Mouse (Mus musculus): ENCODE data around the gene Irs2. TPM values are rescaled to one million over a fixed set of nuclear protein-coding genes. Genes with fewer than 3 reads are reported as not detected.

Irs2 gene
- total and polyA plus RNA-seq, 2 experiments from 2014 or later: 1.6 to 39.3 TPM

- Histone ChIP-seq H3K27me3 (ENCODE audit: control insufficient read depth, insufficient read depth, low read length) (no peaks in the 10 kb centered on the region), H3K27ac (ENCODE audit: low read depth) (no peak overlapping the region), H3K9me3 (replicated peaks; ENCODE audit: control insufficient read depth, low read length) (no peaks in the 10 kb centered on the region), H3K4me2 (ENCODE audit: low read depth, low read length) (no peak overlapping the region), H3K4me3 (ENCODE audit: low read depth, low read length) (no peak overlapping the region), H3K4me1 (ENCODE audit: control insufficient read depth, insufficient read depth) (peaks cover 26% of the 10 kb centered on the region; the same call in 1 of the 2 replicates), H3K9ac (replicated peaks; ENCODE audit: low read depth, low read length) (no peak overlapping the region), H3K36me3 (replicated peaks; ENCODE audit: control insufficient read depth, insufficient read depth, low read length) (peaks cover 4% of the 10 kb centered on the region; the same call in 1 of the 2 replicates)
- TF ChIP-seq EP300 (IDR thresholded peaks at IDR 0.05; ENCODE audit: low read depth): no peak
- WGBS: 79% methylated on average over 8 of the region's 8 CpGs
- ATAC-seq (ENCODE audit: insufficient read depth, low read depth) (no peak), DNase-seq (ENCODE audit: low spot score) (no peak)
These were observed 16.2 kb downstream of the Irs2 start for GRCm38 (mm10) chr8:10992081-10992480.

GRCm38 (mm10) chr8:10991323-10991722 is 16.9 kb downstream of the Irs2 start:
- peaks cover 9% of the 10 kb centered on the region for H3K36me3 ChIP-seq (replicated peaks; ENCODE audit: control insufficient read depth, insufficient read depth, low read length)
- H3K27me3 ChIP-seq (ENCODE audit: control insufficient read depth, insufficient read depth, low read length): no peaks in the 10 kb centered on the region
- TF ChIP-seq EP300 (IDR thresholded peaks at IDR 0.05; ENCODE audit: low read depth) (no peak), CTCF (IDR thresholded peaks at IDR 0.05; ENCODE audit: low read depth) (no peak)
- H3K9me3 ChIP-seq (replicated peaks; ENCODE audit: control insufficient read depth, low read length): no peaks in the 10 kb centered on the region
- H3K4me3 ChIP-seq (ENCODE audit: low read depth, low read length): no peak overlapping the region
- H3K9ac ChIP-seq (replicated peaks; ENCODE audit: low read depth, low read length): no peak overlapping the region
- H3K4me1 ChIP-seq (ENCODE audit: control insufficient read depth, insufficient read depth): peaks cover 21% of the 10 kb centered on the region; the same call in 1 of the 2 replicates
- DNase-seq (ENCODE audit: low spot score) (no peak), ATAC-seq (ENCODE audit: insufficient read depth, low read depth) (no peak)
- H3K4me2 ChIP-seq (ENCODE audit: low read depth, low read length): no peak overlapping the region
- 78% methylated on average over 2 of the region's 2 CpGs for WGBS
- H3K27ac ChIP-seq (ENCODE audit: low read depth): no peak overlapping the region

- ATAC-seq (ENCODE audit: insufficient read depth, low read depth) (no peak), DNase-seq (ENCODE audit: low spot score) (no peak)
- no peak overlapping the region for H3K4me2 ChIP-seq (ENCODE audit: low read depth, low read length)
- WGBS: 48% methylated on average over 10 of the region's 10 CpGs
- TF ChIP-seq CTCF (IDR thresholded peaks at IDR 0.05; ENCODE audit: low read depth): no peak
- no peak for TF ChIP-seq EP300 (IDR thresholded peaks at IDR 0.05; ENCODE audit: low read depth)
- no peak overlapping the region for H3K27ac ChIP-seq (ENCODE audit: low read depth)
- H3K9ac ChIP-seq (replicated peaks; ENCODE audit: low read depth, low read length): no peak overlapping the region
- H3K36me3 ChIP-seq (replicated peaks; ENCODE audit: control insufficient read depth, insufficient read depth, low read length): peaks cover 16% of the 10 kb centered on the region
- no peaks in the 10 kb centered on the region for H3K27me3 ChIP-seq (ENCODE audit: control insufficient read depth, insufficient read depth, low read length)
- H3K4me3 ChIP-seq (ENCODE audit: low read depth, low read length): no peak overlapping the region
- H3K9me3 ChIP-seq (replicated peaks; ENCODE audit: control insufficient read depth, low read length): no peaks in the 10 kb centered on the region
- H3K4me1 ChIP-seq (ENCODE audit: control insufficient read depth, insufficient read depth): peaks cover 15% of the 10 kb centered on the region; the same call in 1 of the 2 replicates
These were observed 17.7 kb downstream of the Irs2 start for GRCm38 (mm10) chr8:10990421-10991110.

DNA sequence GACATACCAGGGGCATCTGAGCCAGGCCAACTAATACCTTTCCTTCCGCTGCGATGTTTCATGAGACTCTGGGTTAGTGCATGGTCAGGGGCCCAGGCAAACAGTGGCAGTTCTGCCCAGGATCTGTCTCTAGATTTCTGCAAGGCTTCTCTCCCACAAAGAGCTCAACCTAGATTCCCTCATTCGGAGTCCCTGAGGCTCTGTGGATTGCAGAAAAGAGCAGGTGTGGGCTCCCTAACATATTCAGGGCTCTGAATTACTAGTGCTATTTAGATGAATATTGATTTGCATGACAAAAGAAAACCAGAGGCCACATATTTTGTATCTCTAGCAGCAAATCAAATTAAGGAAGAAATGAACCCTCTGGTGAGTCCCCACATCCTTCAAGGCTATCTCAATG is 18.3 kb downstream of the Irs2 start:
- H3K4me1 ChIP-seq (ENCODE audit: control insufficient read depth, insufficient read depth): peaks cover 10% of the 10 kb centered on the region; the same call in 1 of the 2 replicates
- H3K36me3 ChIP-seq (replicated peaks; ENCODE audit: control insufficient read depth, insufficient read depth, low read length): peaks cover 21% of the 10 kb centered on the region
- WGBS: 84% methylated on average over 3 of the region's 3 CpGs
- H3K9me3 ChIP-seq (replicated peaks; ENCODE audit: control insufficient read depth, low read length): no peaks in the 10 kb centered on the region
- TF ChIP-seq CTCF (IDR thresholded peaks at IDR 0.05; ENCODE audit: low read depth) (no peak), EP300 (IDR thresholded peaks at IDR 0.05; ENCODE audit: low read depth) (no peak)
- ATAC-seq (ENCODE audit: insufficient read depth, low read depth) (no peak), DNase-seq (ENCODE audit: low spot score) (no peak)
- H3K4me2 ChIP-seq (ENCODE audit: low read depth, low read length): no peak overlapping the region
- H3K27ac ChIP-seq (ENCODE audit: low read depth): no peak overlapping the region
- no peak overlapping the region for H3K4me3 ChIP-seq (ENCODE audit: low read depth, low read length)
- H3K9ac ChIP-seq (replicated peaks; ENCODE audit: low read depth, low read length): no peak overlapping the region
- H3K27me3 ChIP-seq (ENCODE audit: control insufficient read depth, insufficient read depth, low read length): no peaks in the 10 kb centered on the region

DNA sequence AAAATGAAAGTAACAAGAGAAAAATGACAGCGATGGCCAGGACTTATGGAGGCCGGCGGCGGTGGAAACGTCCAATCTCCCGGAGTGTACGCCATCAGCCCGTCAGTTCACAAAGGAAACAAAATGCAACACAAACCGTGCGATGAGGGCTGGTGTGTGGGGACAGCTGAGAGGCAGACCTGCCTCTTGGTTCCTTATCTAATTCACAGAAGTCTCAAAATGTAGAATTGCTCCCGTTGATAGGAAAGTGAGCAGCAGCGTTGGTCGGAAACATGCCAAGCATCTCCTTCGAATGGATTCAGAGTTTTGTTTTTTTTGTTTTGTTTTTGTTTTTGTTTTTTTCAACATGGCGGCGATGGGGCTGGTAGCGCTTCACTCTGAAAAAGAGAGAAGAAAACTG is 21.6 kb downstream of the Irs2 start:
- Histone ChIP-seq H3K9me3 (replicated peaks; ENCODE audit: control insufficient read depth, low read length) (no peaks in the 10 kb centered on the region), H3K36me3 (replicated peaks; ENCODE audit: control insufficient read depth, insufficient read depth, low read length) (peaks cover 31% of the 10 kb centered on the region), H3K4me3 (ENCODE audit: low read depth, low read length) (no peak overlapping the region), H3K27me3 (ENCODE audit: control insufficient read depth, insufficient read depth, low read length) (no peaks in the 10 kb centered on the region), H3K4me1 (ENCODE audit: control insufficient read depth, insufficient read depth) (0 out of 2 replicates have a peak, but pooled peaks cover 4% of the 10 kb centered on the region), H3K27ac (ENCODE audit: low read depth) (no peak overlapping the region), H3K4me2 (ENCODE audit: low read depth, low read length) (no peak overlapping the region), H3K9ac (replicated peaks; ENCODE audit: low read depth, low read length) (no peak overlapping the region)
- ATAC-seq (ENCODE audit: insufficient read depth, low read depth): no peak
- 95% methylated on average over 17 of the region's 17 CpGs for WGBS
- no peak for TF ChIP-seq CTCF (IDR thresholded peaks at IDR 0.05; ENCODE audit: low read depth)
- no peak for DNase-seq (ENCODE audit: low spot score)

- WGBS: 81% methylated on average over 7 of the region's 7 CpGs
- no peak overlapping the region for H3K4me2 ChIP-seq (ENCODE audit: low read depth, low read length)
- no peak overlapping the region for H3K4me3 ChIP-seq (ENCODE audit: low read depth, low read length)
- H3K27me3 ChIP-seq (ENCODE audit: control insufficient read depth, insufficient read depth, low read length): 0 out of 2 replicates have a peak, but pooled peaks cover 2% of the 10 kb centered on the region
- no peak overlapping the region for H3K27ac ChIP-seq (ENCODE audit: low read depth)
- DNase-seq (ENCODE audit: low spot score) (no peak), ATAC-seq (ENCODE audit: insufficient read depth, low read depth) (no peak)
- TF ChIP-seq CTCF (IDR thresholded peaks at IDR 0.05; ENCODE audit: low read depth): no peak
- no peak for TF ChIP-seq EP300 (IDR thresholded peaks at IDR 0.05; ENCODE audit: low read depth)
- H3K9me3 ChIP-seq (replicated peaks; ENCODE audit: control insufficient read depth, low read length): no peaks in the 10 kb centered on the region
- H3K36me3 ChIP-seq (replicated peaks; ENCODE audit: control insufficient read depth, insufficient read depth, low read length): peaks cover 31% of the 10 kb centered on the region
- H3K4me1 ChIP-seq (ENCODE audit: control insufficient read depth, insufficient read depth): 0 out of 2 replicates have a peak, but pooled peaks cover 4% of the 10 kb centered on the region
- H3K9ac ChIP-seq (replicated peaks; ENCODE audit: low read depth, low read length): no peak overlapping the region
These were observed 23.2 kb downstream of the Irs2 start for GRCm38 (mm10) chr8:10985064-10985463.

All from heart, postnatal 0 days (tissue).